Mouse (Mus musculus) ES-E14 (cell line): ENCODE data around the gene Smg1. TPM values are rescaled to one million over a fixed set of nuclear protein-coding genes. Genes with fewer than 3 reads are reported as not detected.

Experiments
- DNase-seq: peaks from one replicate; pipeline ENCODE4 v3.0.0-alpha.2; 2013; ENCODE audit warnings: low read depth, low spot score
- H3K27ac ChIP-seq: 2 replicates; pipeline ENCODE4 v1.5.1; 2012; ENCODE audit warnings: low read depth, mild to moderate bottlenecking, low read length, moderate library complexity, mixed read lengths; ENCODE audit not compliant: poor library complexity, insufficient read depth, severe bottlenecking
- H3K36me3 ChIP-seq: 2 replicates; pipeline ENCODE4 v1.6.1; 2012; ENCODE audit warnings: mild to moderate bottlenecking, low read length, moderate library complexity, mixed read lengths; ENCODE audit not compliant: control insufficient read depth, poor library complexity, insufficient read depth, severe bottlenecking
- H3K4me1 ChIP-seq, 2 experiments: fragments of 150-350 bp in 1 of 2; sonication (generic) in 1 of 2; 2 replicates each; pipeline ENCODE4 v1.6.1; 2012; ENCODE audit warnings: low read length in 2 of 2, mild to moderate bottlenecking in 1 of 2, mixed read lengths in 1 of 2; ENCODE audit not compliant: control insufficient read depth in 2 of 2, insufficient read depth in 2 of 2, poor library complexity in 1 of 2
- H3K4me3 ChIP-seq, 2 experiments: fragments of 150-350 bp in 1 of 2; sonication (generic) in 1 of 2; 2 replicates each; pipeline ENCODE4 v1.5.1; 2012; ENCODE audit warnings: low read length in 2 of 2, low read depth in 1 of 2, mild to moderate bottlenecking in 1 of 2, mixed read lengths in 1 of 2; ENCODE audit not compliant: insufficient read depth in 1 of 2, poor library complexity in 1 of 2, severe bottlenecking in 1 of 2
- H3K9ac ChIP-seq: 2 replicates; pipeline ENCODE4 v1.6.1; 2012; ENCODE audit warnings: low read depth, mild to moderate bottlenecking, low read length, mixed read lengths; ENCODE audit not compliant: poor library complexity, insufficient read depth, severe bottlenecking
- H3K9me3 ChIP-seq: fragments of 150-350 bp; sonication (generic); 2 replicates; pipeline ENCODE4 v1.6.1; 2012; ENCODE audit warnings: low read depth, mild to moderate bottlenecking, low read length; ENCODE audit not compliant: control insufficient read depth, insufficient read depth
- CHD2 ChIP-seq: IDR thresholded peaks from 2 replicates; pipeline ENCODE4 v1.6.1; 2014; ENCODE audit warnings: mild to moderate bottlenecking, low read depth, low read length, inconsistent platforms
- HCFC1 ChIP-seq: IDR thresholded peaks from 2 replicates; pipeline ENCODE4 v1.6.1; 2012; ENCODE audit warnings: low read length, inconsistent platforms, borderline replicate concordance; ENCODE audit not compliant: insufficient read depth
- MAFK ChIP-seq: IDR thresholded peaks from 2 replicates; pipeline ENCODE4 v1.6.1; 2014; ENCODE audit warnings: mild to moderate bottlenecking, low read depth, low read length, inconsistent platforms; ENCODE audit not compliant: insufficient read depth
- ZC3H11A ChIP-seq: IDR thresholded peaks from 2 replicates; pipeline ENCODE4 v1.6.1; 2012; ENCODE audit warnings: low read depth, mild to moderate bottlenecking, inconsistent platforms, low read length, borderline replicate concordance
- ZNF384 ChIP-seq: IDR thresholded peaks from 2 replicates; pipeline ENCODE4 v1.6.1; 2012; ENCODE audit warnings: low read depth, low read length, inconsistent platforms
- in situ Hi-C, 2 experiments: fragments of 600-800 bp; cut with MboI; formaldehyde crosslinking; loops; one replicate each; pipeline ENCODE4 v1.15.1; 2025; ENCODE audit warnings: low sequenced_read_pairs in 2 of 2, inconsistent platforms in 1 of 2; ENCODE audit not compliant: unreplicated experiment in 2 of 2
- total RNA-seq: library from RNA; depleted of rRNA; stranded (reverse); fragments of 300-350 nt; gene quantifications from 2 replicates; pipeline ENCODE4 v1.2.3, GENCODE M21; 2012

The Smg1 gene
- total RNA-seq, 1 experiment = 55.3 TPM

GRCm38 (mm10) chr7:118123512-118124411 lies 119.7 kb downstream of the Smg1 start:
- no peak for TF ChIP-seq HCFC1
- TF ChIP-seq ZNF384 = no peak
- TF ChIP-seq ZC3H11A = no peak
- TF ChIP-seq MAFK = no peak
- no peak overlapping the region for H3K9ac ChIP-seq
- no peak for DNase-seq
- in situ Hi-C loops = no loop called here
- no peak overlapping the region for H3K4me3 ChIP-seq
- peaks cover 46% of the 10 kb centered on the region for H3K36me3 ChIP-seq
- H3K9me3 ChIP-seq = no peaks in the 10 kb centered on the region
- peaks cover 8 to 12% of the 10 kb centered on the region in 2 experiments for H3K4me1 ChIP-seq
- H3K27ac ChIP-seq = no peak overlapping the region

GRCm38 (mm10) chr7:118122235-118122634 lies 121.2 kb downstream of the Smg1 start:
- in situ Hi-C loops = no loop called here
- Histone ChIP-seq H3K4me1 (peaks cover 6 to 8% of the 10 kb centered on the region in 2 experiments), H3K36me3 (peaks cover 50% of the 10 kb centered on the region)

GRCm38 (mm10) chr7:118120654-118121053 lies 122.8 kb downstream of the Smg1 start:
- Histone ChIP-seq H3K4me3 (no peak overlapping the region), H3K36me3 (peaks cover 40% of the 10 kb centered on the region), H3K27ac (no peak overlapping the region; the same call in 1 of the 2 replicates), H3K9me3 (no peaks in the 10 kb centered on the region), H3K4me1 (peaks cover 3 to 5% of the 10 kb centered on the region in 2 experiments; a peak in 2 of 4 replicates), H3K9ac (no peak overlapping the region)
- no peak for DNase-seq
- in situ Hi-C loops = no loop called here
- TF ChIP-seq HCFC1 (no peak), ZNF384 (no peak), CHD2 (no peak), MAFK (no peak), ZC3H11A (no peak)

More at GRCm38 (mm10) chr7:118122235-118122634, 121.2 kb downstream of the Smg1 start:
- no peak for TF ChIP-seq CHD2
- TF ChIP-seq ZNF384 = no peak
- no peak for TF ChIP-seq ZC3H11A
- no peak for TF ChIP-seq HCFC1
- TF ChIP-seq MAFK = no peak
- DNase-seq = no peak
- Histone ChIP-seq H3K4me3 (no peak overlapping the region), H3K27ac (no peak overlapping the region), H3K9ac (no peak overlapping the region), H3K9me3 (no peaks in the 10 kb centered on the region)

- in situ Hi-C loops = no loop called here
- no peak overlapping the region for H3K9ac ChIP-seq
- H3K4me3 ChIP-seq = no peak overlapping the region
- TF ChIP-seq ZNF384 (no peak), CHD2 (no peak), MAFK (no peak), ZC3H11A (no peak), HCFC1 (no peak)
- peaks cover 47% of the 10 kb centered on the region for H3K36me3 ChIP-seq
- no peak for DNase-seq
- no peaks in the 10 kb centered on the region for H3K9me3 ChIP-seq
- peaks cover 3 to 5% of the 10 kb centered on the region in 2 experiments; a peak in 2 of 4 replicates for H3K4me1 ChIP-seq
- H3K27ac ChIP-seq = no peak overlapping the region
Measured at GRCm38 (mm10) chr7:118119946-118120345, 123.5 kb downstream of the Smg1 start.

- in situ Hi-C loops = no loop called here
- Histone ChIP-seq H3K4me1 (peaks cover 3 to 5% of the 10 kb centered on the region in 2 experiments; a peak in 2 of 4 replicates), H3K9ac (no peak overlapping the region), H3K4me3 (no peak overlapping the region), H3K27ac (no peak overlapping the region; the same call in 1 of the 2 replicates), H3K36me3 (peaks cover 50% of the 10 kb centered on the region), H3K9me3 (no peaks in the 10 kb centered on the region)
- TF ChIP-seq MAFK (no peak), CHD2 (no peak), HCFC1 (no peak), ZNF384 (no peak), ZC3H11A (no peak)
- DNase-seq = no peak
Measured at GRCm38 (mm10) chr7:118119142-118119541, 124.3 kb downstream of the Smg1 start.
